Mouse (Mus musculus): ENCODE data around the gene Jph3.
A peak's percentile ranks its signal among the peaks of the same experiment; 100 is the strongest.

DNA sequence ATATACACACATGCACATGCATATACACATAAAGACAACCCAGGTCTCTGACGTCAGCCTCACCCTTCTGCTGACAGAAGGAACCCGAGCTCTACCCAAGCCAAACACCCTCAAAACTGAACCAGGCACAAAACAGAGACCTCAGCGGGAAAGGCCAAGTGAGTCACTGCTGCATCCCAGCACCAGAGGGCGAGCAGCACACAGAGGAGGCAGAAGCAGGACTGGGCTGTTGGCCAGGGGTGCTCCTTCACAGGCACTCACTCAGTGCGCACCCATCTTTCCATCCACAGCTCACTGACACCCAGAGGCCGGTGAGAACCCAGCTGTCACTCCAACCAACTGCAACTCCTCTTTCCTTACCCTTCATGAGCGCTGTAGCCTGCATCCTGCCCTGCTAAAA lies 88.8 kb downstream of the Jph3 start:
- TF ChIP-seq CTCF (IDR thresholded peaks at IDR 0.05; ENCODE audit: borderline replicate concordance, insufficient read depth, low read length), result peak; percentile 67; the same call in 1 of the 2 replicates
- no peak for TF ChIP-seq POLR2A (IDR thresholded peaks at IDR 0.05; ENCODE audit: low read depth, low read length)
